Mouse (Mus musculus): ENCODE data around the gene Zbtb16.

GRCm38 (mm10) chr9:48618111-48618510 lies 217.9 kb downstream of the Zbtb16 start:
- no peak for TF ChIP-seq CTCF (conservative IDR thresholded peaks at IDR 0.05; ENCODE audit: insufficient read depth, insufficient read length, low read depth, low read length)
- no peak for TF ChIP-seq POLR2A (IDR thresholded peaks at IDR 0.05; ENCODE audit: low read depth, low read length)

All from kidney, adult 2 months (tissue).